Mouse (Mus musculus) spleen, postnatal 10 days (tissue): ENCODE results near the gene Gsx2.

Source experiments
- DNase-seq, 2 experiments: peaks; one replicate each; pipeline ENCODE4 v3.0.0; 2021 to 2022; ENCODE audit warnings: low spot score in 2 of 2

The Gsx2 gene

GRCm38 (mm10) chr5:75075383-75075941 is at the start of gene Gsx2:
TSS of gene Gsx2 (plus strand) at chr5:75075601.
- no peak for DNase-seq

- no peak for DNase-seq
These were observed 39.9 kb upstream of the Gsx2 start for GRCm38 (mm10) chr5:75035475-75035874.

DNA sequence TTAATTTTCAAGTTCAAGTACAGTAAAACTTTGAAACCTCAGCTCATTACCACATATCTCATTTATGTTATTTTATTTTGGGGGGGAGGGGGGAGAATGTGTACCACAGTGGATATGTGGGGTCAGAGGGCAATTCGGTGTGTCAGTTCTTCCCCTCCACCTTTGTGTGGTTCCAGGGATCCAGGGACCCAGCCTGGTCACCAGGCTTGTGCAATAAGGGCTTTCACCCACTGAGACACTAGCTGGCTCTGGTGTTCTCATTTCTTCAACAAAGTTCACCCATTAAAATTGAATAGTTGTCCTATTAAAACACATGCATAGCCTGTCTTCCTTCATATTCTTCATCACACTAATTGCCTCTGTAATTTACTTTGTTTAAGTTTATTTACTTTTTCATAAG is 36.1 kb upstream of the Gsx2 start:
- no peak for DNase-seq

DNA sequence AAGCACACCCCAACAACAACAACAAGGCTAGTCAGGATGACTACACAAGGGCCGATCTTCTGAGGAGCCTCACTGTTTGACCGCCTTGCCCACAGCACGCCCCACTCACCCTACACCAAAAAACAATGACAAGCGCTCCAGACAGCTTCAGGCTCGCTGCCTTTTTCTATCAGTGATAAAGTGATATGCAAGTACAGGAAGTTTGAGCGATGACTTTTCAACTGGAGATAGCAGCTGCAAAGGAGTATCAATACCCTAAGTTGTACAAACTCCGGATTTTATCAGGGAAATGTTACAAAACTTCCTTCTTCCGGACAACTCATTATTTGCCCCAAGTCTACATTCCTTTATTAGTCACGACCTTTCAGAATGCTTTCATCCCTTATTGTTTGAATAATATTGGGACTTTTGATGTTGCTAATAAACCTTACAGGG is 32.4 kb upstream of the Gsx2 start:
- no peak for DNase-seq

DNA sequence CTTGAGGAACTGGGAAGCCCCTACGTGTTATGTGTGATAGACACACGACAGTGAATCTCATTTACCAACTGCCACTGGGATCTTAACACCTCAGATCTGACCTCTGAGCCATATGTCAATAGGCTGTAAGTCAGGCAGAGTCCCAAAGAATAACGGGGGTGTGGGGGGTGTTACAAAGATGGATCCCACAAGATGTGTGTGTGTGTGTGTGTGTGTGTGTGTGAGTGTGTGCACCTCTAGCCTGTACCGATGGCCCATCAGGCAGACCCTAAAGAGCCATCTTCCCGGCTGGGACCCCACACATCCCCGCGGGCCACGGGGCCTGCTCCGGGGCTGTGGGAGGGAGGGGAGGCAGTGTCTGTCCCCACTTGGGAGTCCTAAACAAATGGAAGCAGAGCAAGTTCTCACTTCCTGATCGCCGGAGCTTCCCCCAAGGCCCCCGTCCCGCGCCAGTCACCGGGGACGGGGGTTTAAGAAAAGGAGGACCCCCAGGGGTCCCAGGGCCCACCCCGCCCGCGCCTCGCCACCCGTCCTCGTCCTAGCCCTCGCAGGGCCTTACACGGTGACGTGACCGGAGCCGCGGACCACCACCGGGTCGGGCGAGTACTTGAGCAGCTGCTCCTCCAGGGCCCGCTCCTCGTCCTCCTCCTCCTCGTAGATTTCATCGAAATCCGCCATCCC is 31.6 kb upstream of the Gsx2 start:
- peak in 1 of 2 experiments; percentile 71 for DNase-seq

- peak; percentile 77 to 87 for DNase-seq
These were observed 31.0 kb upstream of the Gsx2 start, which contains the start of gene Chic2 for GRCm38 (mm10) chr5:75044310-75044904. TSS of gene Chic2 (minus strand) at chr5:75044774.

GRCm38 (mm10) chr5:75045371-75045770 is 30.0 kb upstream of the Gsx2 start:
- no peak for DNase-seq

DNA sequence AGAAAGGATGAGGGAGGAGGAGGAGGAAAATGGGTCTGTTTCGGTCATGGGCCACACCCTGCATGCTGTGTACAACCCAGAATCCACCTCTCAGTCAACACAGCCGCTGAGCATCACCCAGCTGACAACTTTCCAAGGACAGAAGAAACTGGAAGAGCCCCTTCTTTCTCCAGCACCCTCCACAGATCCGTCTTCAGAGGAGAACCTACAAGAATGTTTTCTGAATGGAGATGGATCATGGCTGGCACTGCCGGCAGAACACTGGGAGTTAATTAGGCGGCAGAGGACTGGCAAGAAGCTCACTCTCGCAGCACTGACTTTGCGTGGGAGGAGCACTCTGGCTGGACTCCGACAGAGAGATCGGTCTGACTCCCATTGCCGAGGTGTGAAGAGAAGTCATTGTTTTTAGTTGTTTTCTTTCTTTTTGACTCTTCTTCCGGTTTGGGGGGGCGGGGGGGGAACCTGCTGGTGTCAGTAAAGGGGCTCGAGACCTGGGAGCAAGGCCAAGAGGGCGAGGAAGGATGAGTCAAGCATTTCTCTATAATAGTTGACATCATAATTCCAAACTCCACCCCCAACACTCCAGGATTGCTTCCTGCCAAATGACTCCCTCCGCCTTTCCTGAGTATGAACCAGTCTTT is 28.6 kb upstream of the Gsx2 start:
- peak in 1 of 2 experiments; percentile 20 for DNase-seq

- no peak for DNase-seq
These were observed 24.3 kb upstream of the Gsx2 start for GRCm38 (mm10) chr5:75051109-75051508.

DNA sequence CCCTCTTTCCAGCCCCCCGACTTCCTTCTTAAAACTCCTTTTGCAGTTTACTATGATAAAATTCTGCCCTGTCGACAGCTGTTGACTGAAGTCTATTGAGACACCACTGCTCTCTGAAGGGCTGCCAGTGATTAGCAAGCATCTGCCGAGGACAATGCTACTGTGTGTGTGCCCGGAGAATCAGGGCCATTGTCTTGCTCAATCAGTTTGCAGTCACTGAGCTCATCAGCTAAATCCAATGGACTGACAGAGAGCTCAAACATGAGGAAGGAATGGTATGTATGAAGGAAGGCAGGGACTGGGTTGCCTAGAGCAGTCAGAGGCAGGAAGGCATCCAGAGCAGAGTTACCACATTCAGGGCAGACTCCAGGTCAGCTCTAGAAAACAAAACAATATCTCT is 12.2 kb upstream of the Gsx2 start:
- DNase-seq, result no peak

- no peak for DNase-seq
These were observed 8.7 kb upstream of the Gsx2 start for GRCm38 (mm10) chr5:75066715-75067114.

- DNase-seq, result peak; percentile 42 to 78
These were observed 8.2 kb upstream of the Gsx2 start for GRCm38 (mm10) chr5:75067125-75067756.

DNA sequence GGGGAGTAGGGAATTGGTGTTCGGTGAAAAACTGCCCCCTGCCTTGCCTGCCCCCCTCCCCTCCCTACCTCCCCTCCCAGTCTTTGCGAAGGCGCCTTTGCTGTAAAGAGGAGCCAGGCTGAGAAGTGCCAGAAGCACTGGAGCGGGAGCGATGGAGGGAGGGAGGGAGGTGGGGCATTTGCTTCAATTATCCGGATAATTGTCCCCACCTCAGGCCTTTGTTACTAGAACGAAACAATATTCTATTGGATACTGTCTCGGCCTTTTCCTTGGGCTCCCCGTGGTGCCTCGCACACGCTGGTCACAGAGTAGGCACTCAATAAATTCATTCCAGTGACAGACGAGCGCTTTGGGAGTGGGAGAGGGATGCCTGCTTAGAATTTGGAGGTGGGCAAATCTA is 5.3 kb upstream of the Gsx2 start:
- DNase-seq, result no peak

DNA sequence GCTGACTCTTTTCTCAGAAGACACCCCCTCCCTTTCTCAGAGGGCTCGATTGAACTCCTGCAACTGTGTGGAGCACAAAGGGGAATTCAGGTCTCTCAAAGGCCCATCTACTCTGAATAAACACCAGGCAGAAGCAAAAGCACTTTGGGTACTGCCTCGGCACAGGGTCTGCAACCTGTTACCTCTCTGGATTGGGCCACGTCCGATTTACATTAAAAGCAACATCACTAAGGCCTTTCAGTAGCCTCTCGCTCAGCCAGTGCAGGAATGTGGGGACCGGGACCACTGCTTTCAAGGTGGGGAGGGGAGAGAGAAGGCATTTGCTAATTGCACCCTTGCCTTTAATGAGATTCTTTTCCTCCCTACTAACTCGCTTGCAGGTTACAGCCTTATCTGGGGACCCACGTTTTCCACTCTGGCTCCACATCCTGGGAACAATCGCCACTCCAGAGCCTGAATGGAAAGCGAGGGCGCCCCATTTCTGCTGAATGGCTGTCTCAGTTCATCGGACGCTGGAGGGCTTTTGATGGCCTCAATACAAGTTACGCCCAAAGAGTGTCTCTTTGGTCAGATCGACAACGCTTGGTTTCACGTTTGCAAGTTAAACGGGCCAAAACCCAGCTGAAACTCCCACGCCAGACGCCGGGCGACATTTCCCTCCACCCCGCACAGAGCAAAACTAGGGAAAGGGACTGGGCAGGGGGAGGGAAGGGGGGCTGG is 4.6 kb upstream of the Gsx2 start:
- no peak for DNase-seq

DNA sequence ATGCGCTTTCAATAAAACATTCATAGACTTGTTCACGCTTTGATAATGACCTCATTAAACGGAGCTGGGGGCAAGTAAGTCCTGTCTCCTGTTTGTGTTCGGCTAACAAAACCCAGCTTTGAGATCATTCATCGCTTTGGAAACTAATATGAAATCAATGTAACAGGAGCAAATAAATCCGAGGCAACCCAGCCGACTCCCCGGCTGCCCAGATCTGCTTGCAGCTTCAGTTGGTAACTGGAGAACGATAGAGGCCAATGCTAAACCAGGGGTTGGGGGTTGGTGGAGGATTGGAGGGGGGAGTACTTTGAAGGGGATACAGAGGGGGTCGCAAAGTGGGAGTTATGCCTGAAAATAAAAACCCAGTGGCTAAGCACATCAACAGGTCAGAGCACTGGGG is 3.5 kb upstream of the Gsx2 start:
- DNase-seq, result no peak

DNA sequence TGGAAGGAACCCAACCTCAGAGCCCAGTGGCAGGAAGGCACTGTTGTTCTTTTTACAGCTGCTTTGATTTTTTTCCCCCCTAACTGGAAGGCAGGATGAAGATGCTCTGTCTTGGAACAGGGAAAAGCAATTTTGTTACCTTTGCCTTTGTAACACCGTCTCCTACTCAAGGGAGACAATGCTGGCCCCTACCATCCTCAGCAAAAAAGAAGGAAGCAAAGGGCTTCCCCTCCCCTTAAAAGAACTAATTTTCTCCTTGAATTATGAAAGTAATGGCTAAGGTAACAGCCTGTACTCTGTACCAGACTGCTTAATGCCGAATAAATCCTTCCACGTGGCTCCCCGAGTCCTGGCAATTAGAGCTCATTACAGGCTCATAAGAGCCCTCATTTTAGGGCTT is 2.9 kb upstream of the Gsx2 start:
- DNase-seq, result no peak

DNA sequence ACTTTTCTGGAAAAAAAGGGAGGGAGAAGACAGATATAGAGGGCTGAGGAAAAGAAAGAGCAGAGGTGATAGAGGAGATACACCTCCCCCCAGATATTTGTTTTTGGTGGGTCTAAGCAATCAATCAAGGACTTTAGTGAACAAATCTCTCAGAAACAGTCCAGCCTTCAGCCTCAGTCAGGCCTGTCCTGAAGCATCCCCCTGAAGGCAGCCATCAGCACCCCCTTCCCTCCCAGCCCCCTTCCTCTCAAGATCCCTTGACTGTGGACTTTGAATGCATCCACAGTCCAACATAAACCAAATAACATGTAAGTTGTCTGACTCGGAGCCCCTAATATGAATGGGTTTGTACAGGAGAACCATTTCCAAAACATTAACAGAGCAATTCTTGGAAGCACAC is 2.2 kb upstream of the Gsx2 start:
- no peak for DNase-seq

DNA sequence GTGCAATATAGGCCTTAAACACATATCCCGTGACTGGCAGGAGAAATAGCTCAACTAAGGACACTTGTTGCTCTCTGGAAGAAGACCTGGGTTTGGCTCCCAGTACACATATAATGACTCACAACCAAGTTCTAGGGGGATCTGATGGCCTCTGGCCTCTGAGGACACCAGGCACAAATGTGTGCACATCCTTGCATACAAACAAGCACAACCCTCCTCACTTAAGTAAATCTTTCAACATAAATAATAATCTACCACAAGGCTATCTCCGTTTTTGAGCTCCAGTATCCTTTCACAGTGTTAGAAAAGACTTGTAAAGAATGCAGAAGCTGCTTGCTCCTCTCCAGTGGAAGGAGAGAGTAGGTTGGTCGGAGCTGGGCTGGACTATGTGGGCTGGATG is 1.7 kb upstream of the Gsx2 start:
- no peak for DNase-seq

GRCm38 (mm10) chr5:75074132-75074531 is 1.3 kb upstream of the Gsx2 start:
- DNase-seq, result no peak

DNA sequence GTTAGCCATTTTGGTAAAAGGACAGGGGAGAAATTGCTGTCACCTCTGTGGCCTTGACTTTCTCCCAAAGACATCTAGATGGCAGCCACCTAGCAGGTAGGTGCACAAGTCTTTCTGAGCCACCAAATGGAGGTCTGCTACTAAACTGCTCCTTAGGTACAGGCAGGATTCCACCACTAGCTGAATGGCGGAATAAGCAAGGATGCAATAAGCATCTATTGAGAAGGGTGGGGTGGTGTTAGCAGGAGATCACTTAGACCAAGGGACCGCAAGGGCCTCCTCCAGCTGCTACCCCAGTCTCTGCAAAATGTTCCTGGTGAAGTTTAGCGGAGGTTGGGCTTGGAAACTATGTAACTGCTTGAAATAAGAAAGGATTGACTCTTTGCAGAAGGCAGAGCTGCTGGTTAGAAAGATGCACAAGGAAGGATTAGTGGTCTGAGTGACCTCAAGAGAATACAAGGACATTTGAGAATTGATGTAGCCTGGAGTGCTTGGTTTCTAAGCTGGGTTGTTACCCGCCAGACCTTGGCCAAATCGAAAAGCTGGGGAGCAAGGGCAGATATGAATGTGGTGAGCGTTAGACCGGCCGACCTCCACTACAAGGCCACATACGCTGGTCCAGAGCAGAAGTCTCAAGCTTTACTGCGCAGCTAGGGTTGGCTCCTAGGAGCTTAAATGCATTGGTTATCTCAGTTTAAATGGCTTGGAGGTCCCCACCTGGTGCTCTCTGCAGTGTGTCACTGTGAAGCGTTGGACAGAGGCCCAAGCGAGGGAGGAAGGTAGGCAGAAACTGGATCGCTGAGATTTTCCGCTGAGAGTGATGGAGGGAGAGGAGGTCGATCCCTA is 641 bp upstream of the Gsx2 start:
- no peak for DNase-seq
